Mouse (Mus musculus) G1E-ER4 (cell line): ENCODE measurements around the gene Mpp3. TPM values are rescaled to one million over a fixed set of nuclear protein-coding genes. Genes with fewer than 3 reads are reported as not detected.

Experiments
- GATA1 ChIP-seq: IDR thresholded peaks from one replicate; pipeline ENCODE4 v1.8.0; 2012; ENCODE audit warnings: low read length, inconsistent platforms
- polyA plus RNA-seq: library from polyadenylated mRNA; stranded (reverse); fragments of >175 nt; gene quantifications from 2 replicates; pipeline ENCODE4 v1.2.3, GENCODE M21; 2012

The Mpp3 gene
- polyA plus RNA-seq, 1 experiment: not detected

GRCm38 (mm10) chr11:102025991-102026660 is 2.1 kb downstream of the Mpp3 start:
- no peak for TF ChIP-seq GATA1

- no peak for TF ChIP-seq GATA1
These were observed 2.9 kb downstream of the Mpp3 start for GRCm38 (mm10) chr11:102025354-102025753.

- TF ChIP-seq GATA1: no peak
These were observed 3.4 kb downstream of the Mpp3 start for GRCm38 (mm10) chr11:102024875-102025274.

GRCm38 (mm10) chr11:102024084-102024758 is 4.0 kb downstream of the Mpp3 start:
- TF ChIP-seq GATA1: no peak

GRCm38 (mm10) chr11:102023406-102023805 is 4.9 kb downstream of the Mpp3 start:
- TF ChIP-seq GATA1: no peak

- TF ChIP-seq GATA1: no peak
These were observed 7.1 kb downstream of the Mpp3 start for GRCm38 (mm10) chr11:102021196-102021595.

GRCm38 (mm10) chr11:102019736-102020135 is 8.5 kb downstream of the Mpp3 start:
- TF ChIP-seq GATA1: no peak

GRCm38 (mm10) chr11:102016136-102016535 is 12.1 kb downstream of the Mpp3 start:
- no peak for TF ChIP-seq GATA1

- TF ChIP-seq GATA1: no peak
These were observed 12.8 kb downstream of the Mpp3 start for GRCm38 (mm10) chr11:102015472-102015871.

GRCm38 (mm10) chr11:102013201-102013600 is 15.1 kb downstream of the Mpp3 start:
- TF ChIP-seq GATA1: no peak

GRCm38 (mm10) chr11:102011510-102011909 is 16.8 kb downstream of the Mpp3 start:
- TF ChIP-seq GATA1: no peak

GRCm38 (mm10) chr11:102010140-102010539 is 18.1 kb downstream of the Mpp3 start:
- no peak for TF ChIP-seq GATA1

- TF ChIP-seq GATA1: no peak
These were observed 19.2 kb downstream of the Mpp3 start for GRCm38 (mm10) chr11:102008954-102009637.

- no peak for TF ChIP-seq GATA1
These were observed 19.9 kb downstream of the Mpp3 start for GRCm38 (mm10) chr11:102008372-102008771.

- no peak for TF ChIP-seq GATA1
These were observed 21.6 kb downstream of the Mpp3 start for GRCm38 (mm10) chr11:102006688-102007087.

GRCm38 (mm10) chr11:102006271-102006670 is 22.0 kb downstream of the Mpp3 start:
- TF ChIP-seq GATA1: no peak
